Mouse (Mus musculus) fat pad, adult 2 months (tissue): ENCODE measurements around the gene Mblac1.
"Not testable (repeated sequence)": the region's sequence is repeated elsewhere in the genome, so short reads cannot be mapped to it uniquely, and the experiment has no call there.

ENCODE experiments used
- DNase-seq: peaks from one replicate; pipeline ENCODE4 v3.0.0-alpha.2; 2011; ENCODE audit warnings: low read depth, low spot score; ENCODE audit errors: extremely low read depth

Gene Mblac1

GRCm38 (mm10) chr5:138207873-138208272, 13.8 kb downstream of the Mblac1 start:
- DNase-seq, result no peak

- DNase-seq, result not testable (repeated sequence)
These were observed 22.5 kb downstream of the Mblac1 start for GRCm38 (mm10) chr5:138216632-138217031.

- no peak for DNase-seq
These were observed 25.8 kb downstream of the Mblac1 start for GRCm38 (mm10) chr5:138219864-138220263.

GRCm38 (mm10) chr5:138222111-138222510, 28.0 kb downstream of the Mblac1 start:
- no peak for DNase-seq

GRCm38 (mm10) chr5:138223287-138223686, 29.2 kb downstream of the Mblac1 start:
- DNase-seq, result no peak

- DNase-seq, result no peak
These were observed 31.6 kb downstream of the Mblac1 start, which contains the start of gene Nxpe5 for GRCm38 (mm10) chr5:138225700-138226099. Gene Nxpe5 (plus strand): TSS chr5:138225898.

GRCm38 (mm10) chr5:138226491-138226890, 32.4 kb downstream of the Mblac1 start:
- DNase-seq, result no peak

GRCm38 (mm10) chr5:138227367-138227766, 33.3 kb downstream of the Mblac1 start:
- no peak for DNase-seq

GRCm38 (mm10) chr5:138228026-138228425, 33.9 kb downstream of the Mblac1 start:
- DNase-seq, result no peak

GRCm38 (mm10) chr5:138229511-138229910, 35.4 kb downstream of the Mblac1 start:
- no peak for DNase-seq

- DNase-seq, result no peak
These were observed 39.7 kb downstream of the Mblac1 start for GRCm38 (mm10) chr5:138233778-138234177.

GRCm38 (mm10) chr5:138234224-138234623, 40.1 kb downstream of the Mblac1 start:
- no peak for DNase-seq

- no peak for DNase-seq
These were observed 47.4 kb downstream of the Mblac1 start for GRCm38 (mm10) chr5:138241511-138241910.
